Mouse (Mus musculus) cerebellum, postnatal 10 days (tissue): ENCODE measurements around the gene T2.
"Not testable (repeated sequence)": the region's sequence is repeated elsewhere in the genome, so short reads cannot be mapped to it uniquely, and the experiment has no call there.

Experiments used
- DNase-seq, 2 experiments: peaks; one replicate each; pipeline ENCODE4 v3.0.0; 2021; ENCODE audit warnings: mixed read lengths in 2 of 2

Gene T2

DNA sequence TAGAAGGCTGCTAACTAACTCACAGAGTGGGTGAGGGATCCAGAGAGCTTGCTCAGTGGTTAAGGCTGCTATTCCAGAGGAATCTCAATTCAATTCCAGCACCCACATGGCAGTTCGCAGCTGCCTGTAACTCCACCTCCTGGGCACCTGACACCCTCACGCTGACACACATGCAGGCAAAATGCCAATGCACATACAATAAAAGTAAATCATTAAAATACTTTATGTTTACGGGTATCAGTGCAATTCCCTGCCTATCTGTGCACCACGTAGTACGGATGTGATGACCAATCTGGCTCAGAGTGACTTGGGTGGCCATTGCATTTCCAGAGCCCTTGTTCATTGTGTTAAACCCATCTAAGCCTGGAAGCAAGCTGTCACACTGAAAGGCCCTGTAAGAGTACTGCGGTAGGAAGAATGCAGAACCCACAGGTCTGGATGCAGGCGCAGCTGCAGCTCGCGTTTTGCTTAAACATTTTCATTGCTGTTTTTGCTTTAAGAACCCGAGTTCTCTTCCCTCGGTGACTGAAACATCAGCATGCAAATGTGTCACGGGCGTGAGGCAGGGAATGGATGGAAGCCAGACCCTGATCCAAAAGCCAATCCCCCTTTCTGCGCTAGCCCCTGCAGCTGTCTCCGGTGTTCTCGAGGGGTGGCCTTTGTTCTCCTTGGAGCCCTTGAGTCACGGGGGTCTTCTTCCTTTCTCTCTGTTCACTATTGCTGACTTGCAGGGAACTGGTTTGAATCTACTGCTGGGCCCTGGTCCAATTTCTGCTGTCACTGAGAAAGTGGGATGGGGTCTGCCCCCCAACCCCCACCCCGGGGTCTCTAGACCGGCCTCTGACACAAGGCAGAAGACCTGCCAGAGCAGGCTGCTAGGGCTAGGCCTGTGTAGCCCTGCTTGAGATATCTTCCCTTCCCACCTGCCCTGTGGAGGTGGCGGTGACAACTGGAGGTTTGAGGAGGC is 12.0 kb downstream of the T2 start:
- peak; percentile 79 to 81 for DNase-seq

DNA sequence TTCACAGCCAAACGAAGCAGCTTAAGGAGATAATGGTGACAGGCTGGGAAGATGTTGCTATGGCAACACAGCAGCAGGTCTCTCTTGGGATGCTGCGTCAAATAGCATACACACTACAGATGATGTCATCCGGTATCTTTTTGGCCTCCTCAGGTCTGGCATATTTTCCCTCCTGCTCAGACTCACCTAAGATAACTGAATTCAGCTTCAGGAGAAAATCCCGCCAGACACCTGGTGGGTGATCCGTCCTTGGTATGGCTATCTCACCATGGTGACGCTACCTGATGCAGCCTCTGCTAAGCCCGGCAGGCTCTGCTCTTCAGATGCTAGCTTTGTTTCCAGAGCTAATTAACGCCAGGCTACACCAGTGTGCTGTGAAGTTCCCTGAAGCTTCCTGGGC is 12.8 kb downstream of the T2 start:
- DNase-seq, result peak; percentile 87 to 88

DNA sequence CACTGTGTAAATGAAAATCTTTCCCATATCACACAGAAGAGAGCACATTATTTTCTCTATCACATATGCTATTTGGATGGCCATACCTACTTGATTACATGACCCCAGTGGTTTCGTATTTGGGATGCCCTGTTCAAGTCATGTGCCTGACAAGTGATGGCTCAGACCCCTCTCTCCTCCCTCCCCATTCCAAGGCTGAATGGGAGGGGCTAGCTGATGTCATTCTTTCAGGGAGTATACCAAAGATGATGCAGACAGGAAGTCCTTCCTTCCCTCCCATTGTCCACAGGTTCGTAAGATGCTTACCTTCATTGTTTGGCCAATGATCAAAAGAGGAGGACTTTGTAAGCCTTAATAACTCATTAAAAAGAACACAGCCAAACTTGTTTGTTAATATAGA is 13.4 kb downstream of the T2 start:
- peak; percentile 53 to 57 for DNase-seq

DNA sequence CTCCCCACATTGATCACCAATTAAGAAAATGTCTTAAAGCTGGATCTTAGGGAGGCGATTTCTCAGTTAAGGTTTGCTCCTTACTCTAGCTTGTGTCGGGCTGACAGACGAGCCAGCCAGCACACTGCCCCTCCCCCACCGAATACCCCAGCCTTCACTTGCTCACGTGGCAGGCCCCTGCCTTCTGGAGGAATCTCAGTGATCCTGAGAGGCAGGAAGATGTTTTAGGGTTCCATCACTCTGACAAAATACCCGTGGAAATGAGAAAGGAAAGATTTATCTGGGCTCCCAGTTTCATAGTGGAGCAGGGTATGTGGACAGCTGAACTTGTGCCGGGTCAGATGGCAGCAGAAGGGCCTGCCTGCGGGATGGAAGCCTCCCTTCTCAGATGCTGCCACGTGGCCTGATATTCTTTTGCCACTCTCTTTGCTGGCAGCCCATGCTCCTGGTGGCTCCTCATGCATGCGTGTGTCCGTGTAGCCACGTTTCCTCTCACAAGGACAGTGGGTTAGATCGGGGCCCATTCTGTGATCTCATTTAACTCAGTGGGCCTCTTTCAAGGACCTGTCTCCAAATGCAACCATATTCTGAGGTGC is 14.9 kb downstream of the T2 start:
- DNase-seq, result peak; percentile 78 to 83

DNA sequence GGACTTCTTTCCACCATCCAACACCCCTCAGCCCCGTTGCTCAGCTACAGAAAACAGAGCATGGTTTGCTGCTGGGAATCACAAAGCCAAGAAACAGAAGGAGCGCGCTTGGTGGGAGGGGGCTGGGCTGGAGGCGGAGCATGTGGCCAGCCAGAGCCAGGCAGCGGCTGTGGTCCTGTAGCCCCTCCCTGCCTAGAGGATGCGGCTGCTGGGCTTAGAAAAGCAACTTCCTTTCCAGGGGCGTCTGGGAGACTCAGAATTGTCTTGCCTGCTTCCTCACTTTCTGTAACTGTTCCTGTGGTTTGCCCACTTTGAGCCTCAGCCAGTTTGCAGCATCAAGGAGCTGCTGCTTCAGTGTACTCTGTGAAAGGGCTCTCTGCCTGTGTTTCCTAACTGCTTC is 16.0 kb downstream of the T2 start:
- DNase-seq, result peak; percentile 91 to 95

DNA sequence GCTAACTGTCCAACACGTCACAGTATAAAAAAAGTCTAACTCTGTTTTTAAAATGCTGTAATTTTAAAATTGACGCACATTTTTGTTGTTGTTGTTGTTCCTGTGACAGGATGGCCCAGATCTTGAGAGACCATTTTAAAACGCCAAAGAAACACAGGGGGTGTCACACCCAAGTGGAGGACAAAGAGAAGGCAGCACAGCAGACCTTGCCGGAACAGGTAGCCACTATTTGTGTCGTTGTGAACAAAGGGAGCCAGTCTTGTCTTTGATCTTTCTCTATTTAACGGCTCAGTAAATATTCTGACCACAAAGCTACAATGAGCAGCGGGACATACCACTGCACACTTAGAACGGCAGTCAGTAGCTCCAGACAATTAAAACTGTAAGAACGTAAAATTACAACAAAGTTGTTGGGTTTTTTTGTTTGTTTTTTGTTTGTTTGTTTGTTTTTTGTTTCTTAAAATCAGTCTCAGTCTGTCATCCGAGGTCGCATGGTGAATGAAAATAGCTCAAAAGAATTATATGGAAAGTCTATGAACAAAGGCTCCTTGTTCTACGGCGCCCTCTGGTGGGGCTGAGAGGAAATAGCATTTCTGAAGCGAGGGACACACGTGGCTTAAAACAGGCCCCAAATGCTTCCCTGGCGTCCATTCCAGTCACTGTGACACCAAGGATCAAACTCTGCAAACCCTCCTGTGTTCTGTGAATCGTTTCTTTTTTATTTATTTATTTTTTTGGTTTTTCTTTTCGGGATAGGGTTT is 16.7 kb downstream of the T2 start:
- peak; percentile 93 for DNase-seq

DNA sequence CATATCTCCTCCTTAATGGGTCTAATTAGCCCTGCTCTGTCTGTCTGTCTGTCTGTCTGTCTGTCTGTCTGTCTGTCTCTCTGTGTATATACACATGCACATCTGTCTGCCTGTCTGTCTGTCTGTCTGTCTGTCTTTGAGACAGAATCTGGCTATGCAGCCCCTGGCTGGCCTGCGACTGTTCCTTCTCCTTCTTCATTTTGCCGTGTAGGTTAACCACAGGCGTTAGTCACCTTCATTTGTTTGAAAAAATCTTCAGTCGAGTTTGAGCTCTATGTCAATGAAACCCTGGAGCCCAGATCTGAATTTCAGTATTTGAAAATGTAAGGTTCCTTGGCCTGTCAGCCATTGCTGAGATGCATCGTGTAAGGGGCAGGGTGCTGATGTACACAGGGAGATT is 21.5 kb downstream of the T2 start:
- DNase-seq, result no peak

DNA sequence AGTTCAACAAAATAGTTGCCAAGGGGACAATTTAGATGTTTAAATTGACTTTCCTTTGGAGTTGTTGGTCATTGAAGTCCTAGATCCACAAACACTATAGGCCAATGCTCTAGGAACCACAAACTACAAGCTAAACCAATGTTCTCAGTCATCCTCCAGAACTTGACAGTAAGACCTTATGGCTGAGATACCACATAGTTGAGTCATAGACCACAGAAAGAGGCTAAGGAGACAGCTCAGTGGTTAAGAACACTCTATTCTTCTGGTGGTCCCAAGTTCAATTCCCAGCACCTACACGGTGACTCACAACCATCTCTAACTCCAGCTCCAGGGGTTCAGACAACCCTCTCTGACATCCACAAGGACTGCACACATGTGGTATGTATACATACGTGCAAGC is 29.6 kb downstream of the T2 start:
- DNase-seq, result no peak

DNA sequence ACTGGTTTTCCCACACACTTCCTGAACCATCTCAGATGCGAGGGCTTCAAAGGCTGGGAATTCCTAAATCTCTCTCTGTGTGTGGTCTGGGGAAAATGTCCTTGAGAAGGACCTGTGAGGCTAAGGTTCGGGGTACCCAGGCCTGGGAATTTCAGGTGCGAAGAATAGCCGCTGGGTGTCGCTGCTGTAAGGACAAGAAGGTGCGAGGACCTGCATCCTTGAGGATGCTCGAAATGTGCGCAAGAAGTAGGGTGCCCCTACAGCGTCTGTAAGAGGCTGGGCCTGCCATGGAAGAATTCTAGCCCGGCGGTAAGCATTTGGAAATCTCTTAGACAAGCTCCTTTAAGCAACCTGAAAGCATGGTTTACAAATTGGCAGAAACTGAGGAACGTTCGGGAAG is 32.7 kb downstream of the T2 start:
- DNase-seq, result peak; percentile 83 to 85

DNA sequence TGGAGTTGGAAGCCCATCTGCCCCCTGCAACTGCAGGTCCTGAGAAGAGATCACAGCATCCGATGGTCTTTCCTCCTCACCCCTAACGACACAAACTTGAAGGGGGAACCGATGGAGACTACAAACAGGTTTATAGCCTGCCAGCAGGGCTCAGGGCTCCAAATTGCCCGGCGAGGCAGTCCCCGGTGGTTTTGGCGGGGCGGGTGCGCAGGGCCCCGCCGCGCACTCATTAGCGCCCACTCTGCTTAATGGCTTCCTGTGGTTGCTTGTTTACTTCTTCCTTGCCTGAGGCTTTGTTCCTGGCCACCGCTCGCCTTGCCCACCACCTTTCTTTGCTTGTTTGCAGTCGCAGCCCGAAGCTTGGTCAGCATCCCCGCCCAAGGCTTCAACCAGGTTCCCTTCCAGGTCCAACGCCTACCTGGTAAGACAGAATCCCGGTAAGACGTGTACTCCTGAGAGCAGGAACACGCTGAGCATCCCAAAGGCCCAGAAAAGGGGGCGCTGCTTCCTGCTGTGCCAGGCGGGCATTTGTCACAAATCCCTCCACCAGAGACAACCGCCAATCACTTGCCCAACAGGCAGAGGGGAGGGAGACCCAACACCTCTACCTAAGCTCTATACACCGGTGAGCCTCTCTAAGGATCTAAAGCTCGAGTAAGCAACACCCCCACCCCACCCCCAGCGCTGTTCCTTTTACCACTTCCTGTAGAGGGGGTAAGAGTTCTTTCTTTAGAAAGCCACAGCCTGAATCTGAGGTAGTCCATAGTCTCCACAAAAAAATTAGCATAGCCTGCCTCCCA is 33.4 kb downstream of the T2 start:
- DNase-seq, result no peak

DNA sequence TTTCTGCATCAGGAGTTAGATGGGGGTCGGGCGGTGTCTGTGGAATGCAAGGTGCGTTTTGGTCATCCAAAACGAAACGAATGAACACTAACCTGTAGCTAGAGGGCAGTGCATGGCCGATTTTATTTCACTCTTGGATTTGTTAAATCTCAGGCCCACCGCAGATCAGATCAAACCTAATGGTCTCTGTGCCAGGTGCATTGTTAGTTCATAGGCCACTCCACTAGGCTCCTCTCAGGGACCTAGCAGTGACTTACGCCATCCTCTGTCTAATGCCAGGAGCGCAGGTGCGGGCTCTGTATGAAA is 34.0 kb downstream of the T2 start:
- DNase-seq, result no peak

DNA sequence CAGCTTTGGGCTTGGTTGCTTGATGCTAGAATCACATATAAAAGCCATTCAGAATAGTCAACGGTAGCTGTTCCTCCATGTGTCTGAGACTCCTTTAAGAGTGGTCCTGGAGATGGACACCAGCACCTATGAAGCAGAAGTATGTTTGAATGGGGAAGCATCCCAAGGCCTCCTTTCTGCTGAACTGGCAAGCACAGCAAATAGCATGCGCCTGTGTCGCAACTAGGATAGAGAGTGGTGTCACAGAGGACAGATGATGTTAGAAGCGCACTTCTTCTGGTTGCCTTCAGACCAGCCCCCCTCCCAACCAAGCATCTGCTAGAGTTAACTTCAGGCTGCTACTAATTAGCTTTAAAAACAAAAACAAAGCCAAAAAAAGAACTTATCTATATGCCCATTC is 34.7 kb downstream of the T2 start:
- no peak for DNase-seq

DNA sequence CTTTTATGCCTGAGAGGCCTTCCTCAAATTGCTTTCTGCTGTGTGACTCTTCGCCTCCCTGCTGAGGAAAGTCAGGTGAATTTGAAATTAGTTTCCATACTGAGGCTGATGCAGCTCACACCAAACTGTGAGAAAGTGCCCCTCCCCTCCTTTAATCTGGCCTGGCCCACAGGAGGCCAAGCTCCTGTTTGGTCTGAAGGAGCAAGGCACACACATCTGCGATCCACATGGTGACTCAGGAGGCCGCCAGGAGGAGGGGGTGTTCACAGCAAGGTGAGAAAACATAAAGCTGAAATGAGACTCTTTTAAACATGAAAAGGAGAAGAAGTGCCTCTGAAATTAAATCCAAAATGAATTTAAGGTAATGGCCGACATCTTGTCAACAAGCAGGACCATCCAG is 40.6 kb downstream of the T2 start:
- DNase-seq, result no peak

DNA sequence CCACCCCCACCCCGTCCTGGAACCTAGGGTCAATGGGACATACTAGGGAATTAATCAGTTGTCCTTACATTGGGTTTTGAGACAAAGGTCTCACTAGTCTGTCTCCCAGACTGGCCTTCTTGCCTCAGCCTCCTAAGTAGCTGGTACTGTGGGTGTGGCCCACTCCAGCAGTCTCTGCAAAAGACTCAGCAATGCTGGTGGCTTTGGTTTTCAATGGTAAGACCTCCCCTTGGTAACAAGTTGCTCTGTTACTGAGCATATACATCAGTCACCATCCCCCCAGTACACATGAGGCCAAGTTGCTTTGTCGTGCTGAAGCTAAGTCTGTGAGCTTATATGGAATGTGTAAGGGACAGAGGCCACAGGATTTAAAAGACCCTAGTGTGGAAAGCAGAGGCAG is 42.2 kb downstream of the T2 start:
- no peak for DNase-seq

DNA sequence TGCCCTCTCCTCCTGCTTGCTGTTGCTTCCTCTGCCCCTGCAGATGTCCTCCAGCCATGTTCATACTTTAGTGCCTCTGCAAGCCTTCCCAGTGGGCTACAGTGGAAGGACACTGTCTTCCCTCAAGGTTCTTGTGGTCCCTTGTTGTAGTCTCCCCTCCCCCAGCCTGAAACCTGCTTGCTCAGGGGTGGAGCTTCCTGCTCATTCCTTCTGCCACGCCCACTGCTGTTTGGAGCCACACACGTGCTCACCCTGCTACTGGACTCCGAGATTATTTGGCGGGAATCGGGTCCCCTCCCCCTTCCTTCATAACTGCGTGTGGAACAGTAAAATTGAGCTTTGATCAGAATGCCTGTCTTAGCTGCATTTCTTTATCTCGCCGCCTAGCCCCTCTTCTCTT is 48.1 kb downstream of the T2 start:
- DNase-seq, result not testable (repeated sequence)

DNA sequence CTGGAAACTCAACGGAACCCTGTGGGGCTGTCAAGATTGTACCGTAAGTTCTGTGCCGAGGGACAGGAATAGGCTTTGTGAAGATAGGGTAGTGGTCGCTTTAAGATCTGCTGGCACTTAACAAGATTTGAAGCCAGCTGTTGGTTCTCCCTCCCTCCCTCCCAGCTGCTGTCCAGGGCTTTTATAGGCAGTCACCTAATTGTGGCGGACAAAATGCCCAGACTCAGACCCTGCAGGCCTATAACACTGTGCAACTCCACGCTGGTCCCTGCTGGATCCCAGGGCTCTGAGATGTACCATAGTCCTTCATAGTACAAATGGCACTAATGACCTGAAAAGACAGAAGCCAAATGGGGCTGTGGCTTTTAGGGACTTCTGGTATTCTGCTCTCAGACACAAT is 50.5 kb downstream of the T2 start:
- no peak for DNase-seq

DNA sequence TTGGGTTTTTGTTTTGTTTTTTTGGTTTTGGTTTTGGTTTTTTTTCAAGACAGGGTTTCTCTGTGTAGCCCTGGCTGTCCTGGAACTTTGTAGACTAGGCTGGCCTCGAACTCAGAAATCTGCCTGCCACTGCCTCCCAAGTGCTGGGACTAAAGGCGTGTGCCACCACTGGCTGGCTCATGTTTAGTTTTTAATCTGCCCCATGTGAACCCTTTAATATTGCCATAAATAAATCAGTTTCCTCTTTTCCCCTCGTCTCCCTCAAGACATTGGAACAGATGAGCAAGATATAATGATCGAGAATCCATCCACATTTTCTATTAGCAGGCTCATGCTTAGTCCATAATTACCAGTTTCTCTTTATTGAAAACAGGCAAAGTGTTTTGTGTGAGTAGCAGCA is 52.2 kb downstream of the T2 start:
- not testable (repeated sequence) for DNase-seq

DNA sequence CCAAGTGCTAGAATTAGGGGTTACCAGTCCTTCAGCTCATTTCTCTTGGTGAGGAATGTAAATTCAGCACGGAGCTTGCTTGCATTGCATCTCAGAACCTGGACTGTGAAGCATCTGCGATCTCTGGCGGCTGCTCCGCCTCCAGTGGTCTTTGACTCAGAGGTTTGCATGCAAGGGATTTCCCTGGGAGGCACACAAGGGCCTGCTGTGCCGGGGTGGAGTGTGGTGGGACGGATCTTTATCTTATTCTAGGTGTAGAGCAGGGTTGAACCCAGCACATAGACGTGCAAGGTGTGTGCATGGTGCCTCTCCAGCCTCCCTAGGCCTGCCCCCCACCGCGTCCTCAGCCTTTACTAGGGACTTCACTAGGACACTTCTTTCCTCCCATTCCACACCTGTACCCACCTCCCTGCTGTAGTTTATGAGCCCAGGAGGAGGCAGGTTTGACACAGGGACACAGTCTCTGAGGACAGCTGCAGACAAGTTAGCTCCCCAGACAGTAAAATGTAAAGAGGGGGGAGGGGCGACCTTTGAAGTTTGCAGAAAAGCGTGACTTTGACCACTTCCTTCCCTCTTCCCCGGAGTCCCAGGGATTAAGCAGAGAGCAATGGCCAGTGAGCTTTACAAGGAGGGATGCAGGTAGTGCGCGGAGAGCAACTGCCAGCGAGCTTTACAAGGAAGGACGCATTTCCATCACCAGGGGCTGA is 53.0 kb downstream of the T2 start:
- no peak for DNase-seq

DNA sequence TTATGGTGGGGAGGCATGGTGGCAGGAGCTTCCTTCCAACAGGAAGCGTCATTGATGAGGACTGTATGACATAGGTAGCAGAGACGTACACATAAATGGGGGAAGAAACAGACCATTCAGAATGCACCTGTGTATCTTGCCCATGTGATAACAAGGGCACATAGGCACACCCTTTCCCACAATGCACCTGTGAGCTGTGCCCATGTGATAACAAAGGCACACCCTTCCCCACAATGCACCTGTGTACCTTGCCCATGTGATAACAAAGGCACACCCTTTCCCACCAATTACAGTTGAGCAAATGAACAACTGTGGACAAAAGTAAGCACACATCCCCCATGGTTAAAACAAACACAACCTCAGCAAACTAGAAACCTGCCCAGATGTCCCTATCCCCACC is 54.5 kb downstream of the T2 start:
- DNase-seq, result no peak

DNA sequence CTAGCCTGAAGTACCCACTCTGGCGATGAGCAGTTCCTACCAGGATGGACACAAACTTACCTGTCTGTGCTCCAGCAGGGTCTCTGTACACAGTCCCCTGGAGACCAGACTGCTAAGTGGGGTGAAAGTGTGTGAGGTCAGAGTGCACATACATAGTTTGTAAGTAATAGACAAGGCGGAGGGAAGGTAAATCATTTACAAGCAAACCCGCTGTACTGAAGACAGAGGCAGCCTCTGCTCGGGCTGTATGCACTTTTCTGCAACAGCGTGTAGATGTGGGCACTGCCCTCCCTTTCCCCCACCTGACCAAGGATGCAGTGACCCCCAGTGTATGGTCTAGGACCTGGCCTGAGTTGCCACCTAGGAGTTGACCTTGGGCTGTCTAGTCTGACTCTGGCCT is 57.9 kb downstream of the T2 start:
- DNase-seq, result no peak

DNA sequence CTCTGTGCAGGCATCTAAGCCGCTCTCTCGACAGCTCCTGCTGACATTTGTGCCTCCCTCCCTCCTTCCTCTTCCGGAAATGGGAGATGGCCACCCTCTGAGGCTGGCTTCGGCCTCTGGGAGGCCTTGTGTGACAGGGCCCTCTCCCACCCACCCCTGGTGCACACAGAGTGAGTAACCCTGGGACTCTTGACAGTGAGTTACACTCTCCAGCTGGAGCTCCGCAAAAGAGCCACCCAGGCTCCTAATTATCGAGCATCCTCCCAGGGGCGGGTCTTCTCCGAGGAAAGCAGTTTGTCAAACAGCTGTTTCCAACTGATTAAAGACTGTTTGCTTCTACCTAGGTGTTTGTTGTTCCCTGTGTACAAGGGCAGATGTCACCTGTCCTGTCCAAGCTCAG is 59.7 kb downstream of the T2 start:
- no peak for DNase-seq

DNA sequence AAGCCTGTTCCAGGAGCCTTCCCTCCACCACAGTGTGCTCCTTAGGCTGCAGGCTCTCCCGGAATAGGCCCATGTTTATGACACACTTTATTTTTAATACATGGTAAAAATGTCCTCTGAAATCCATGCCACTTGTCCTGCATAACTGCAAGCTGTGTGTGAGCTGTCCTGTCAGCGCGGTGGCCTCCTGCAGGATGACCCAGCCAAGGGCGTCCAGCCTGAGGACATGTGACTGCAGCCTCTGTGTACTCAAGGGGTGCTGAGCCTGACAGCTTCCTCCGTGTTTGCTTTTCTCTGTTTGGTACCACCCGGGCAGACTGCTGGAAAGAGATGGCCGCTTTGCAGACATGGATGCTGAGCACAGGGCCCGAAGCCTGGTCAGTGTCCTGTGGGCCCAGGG is 61.1 kb downstream of the T2 start:
- DNase-seq, result no peak
